Mouse (Mus musculus) kidney, adult 8-10 months (tissue): ENCODE data around the gene Tnfsf12.
"Not testable (repeated sequence)": the region's sequence is repeated elsewhere in the genome, so short reads cannot be mapped to it uniquely, and the experiment has no call there.

Experiments used
- DNase-seq, 2 experiments: peaks; one replicate each; pipeline ENCODE4 v3.0.0; 2022

Tnfsf12 gene

GRCm38 (mm10) chr11:69703814-69704612 lies 8.4 kb upstream of the Tnfsf12 start:
- DNase-seq = no peak

GRCm38 (mm10) chr11:69703381-69703780 lies 7.7 kb upstream of the Tnfsf12 start:
- DNase-seq = not testable (repeated sequence)

- not testable (repeated sequence) for DNase-seq
Measured at GRCm38 (mm10) chr11:69702886-69703285, 7.2 kb upstream of the Tnfsf12 start.

- no peak for DNase-seq
Measured at GRCm38 (mm10) chr11:69699595-69699994, 3.9 kb upstream of the Tnfsf12 start.

- no peak for DNase-seq
Measured at GRCm38 (mm10) chr11:69698574-69698973, 2.9 kb upstream of the Tnfsf12 start.

GRCm38 (mm10) chr11:69697396-69697795 lies 1.7 kb upstream of the Tnfsf12 start:
- no peak for DNase-seq

- DNase-seq = no peak
Measured at GRCm38 (mm10) chr11:69695046-69695360, 646 bp downstream of the Tnfsf12 start.

GRCm38 (mm10) chr11:69693421-69693965 lies 2.2 kb downstream of the Tnfsf12 start:
- no peak for DNase-seq

GRCm38 (mm10) chr11:69692863-69693262 lies 2.8 kb downstream of the Tnfsf12 start:
- peak; percentile 74 to 80 for DNase-seq

- DNase-seq = peak in 1 of 2 experiments; percentile 50
Measured at GRCm38 (mm10) chr11:69692196-69692811, 3.3 kb downstream of the Tnfsf12 start.

GRCm38 (mm10) chr11:69689891-69690290 lies 5.8 kb downstream of the Tnfsf12 start:
- peak in 1 of 2 experiments; percentile 60 for DNase-seq

- DNase-seq = no peak
Measured at GRCm38 (mm10) chr11:69687061-69687460, 8.6 kb downstream of the Tnfsf12 start.

GRCm38 (mm10) chr11:69686377-69686776 lies 9.3 kb downstream of the Tnfsf12 start:
- peak; percentile 75 to 80 for DNase-seq

GRCm38 (mm10) chr11:69685526-69686148 lies 10.0 kb downstream of the Tnfsf12 start, which contains the start of gene Tnfsf13:
Tnfsf13 (minus strand) TSS chr11:69685784.
- peak; percentile 88 to 94 for DNase-seq

GRCm38 (mm10) chr11:69684936-69685335 lies 10.7 kb downstream of the Tnfsf12 start:
- DNase-seq = no peak

- DNase-seq = no peak
Measured at GRCm38 (mm10) chr11:69684128-69684745, 11.4 kb downstream of the Tnfsf12 start.

GRCm38 (mm10) chr11:69683576-69683975 lies 12.1 kb downstream of the Tnfsf12 start:
- DNase-seq = no peak

GRCm38 (mm10) chr11:69682840-69683533 lies 12.7 kb downstream of the Tnfsf12 start:
- peak; percentile 82 to 91 for DNase-seq

GRCm38 (mm10) chr11:69682209-69682839 lies 13.3 kb downstream of the Tnfsf12 start:
- DNase-seq = no peak

- DNase-seq = peak; percentile 95
Measured at GRCm38 (mm10) chr11:69681314-69682208, 14.1 kb downstream of the Tnfsf12 start, which contains the start of gene Senp3. Senp3 (minus strand) TSS chr11:69682084.
